Mouse (Mus musculus) intestine, postnatal 0 days (tissue): Measurements from ENCODE around the gene Prc1. TPM values are rescaled to one million over a fixed set of nuclear protein-coding genes. Genes with fewer than 3 reads are reported as not detected.

Source experiments
- ATAC-seq: fragments of 200-750 bp; cut with Nextera tagmentation; 2 replicates; pipeline ENCODE4 v1.8.0; 2017; ENCODE audit warnings: mild to moderate bottlenecking, moderate TSS enrichment, moderate library complexity
- H3K27ac ChIP-seq: fragments of 300-500 bp; sonication (generic); 2 replicates; pipeline ENCODE4 v1.5.1; 2014; ENCODE audit warnings: mild to moderate bottlenecking, low read depth, low read length, moderate library complexity
- H3K27me3 ChIP-seq: fragments of 300-500 bp; sonication (generic); replicated peaks from 2 replicates; pipeline ENCODE4 v1.6.1; 2014; ENCODE audit warnings: low read length, mixed read lengths; ENCODE audit not compliant: control insufficient read depth, insufficient read depth
- H3K36me3 ChIP-seq: fragments of 300-500 bp; sonication (generic); 2 replicates; pipeline ENCODE4 v1.6.1; 2014; ENCODE audit warnings: mild to moderate bottlenecking, moderate library complexity; ENCODE audit not compliant: control insufficient read depth, insufficient read depth
- H3K4me1 ChIP-seq: fragments of 300-500 bp; sonication (generic); replicated peaks from 2 replicates; pipeline ENCODE4 v1.6.1; 2014; ENCODE audit warnings: antibody characterized with exemption, low read length, mixed read lengths; ENCODE audit not compliant: control insufficient read depth, insufficient read depth
- H3K4me2 ChIP-seq: fragments of 300-500 bp; sonication (generic); replicated peaks from 2 replicates; pipeline ENCODE4 v1.6.1; 2014; ENCODE audit warnings: low read depth, mild to moderate bottlenecking, moderate library complexity
- H3K4me3 ChIP-seq: fragments of 300-500 bp; sonication (generic); 2 replicates; pipeline ENCODE4 v1.5.1; 2014; ENCODE audit warnings: low read depth, low read length
- H3K9ac ChIP-seq: fragments of 300-500 bp; sonication (generic); 2 replicates; pipeline ENCODE4 v1.6.1; 2014; ENCODE audit warnings: mild to moderate bottlenecking, low read depth, low read length
- H3K9me3 ChIP-seq: fragments of 300-500 bp; sonication (generic); 2 replicates; pipeline ENCODE4 v1.6.1; 2016; ENCODE audit warnings: mixed run types; ENCODE audit not compliant: control insufficient read depth
- CTCF ChIP-seq: sonication (generic); IDR thresholded peaks from 2 replicates; pipeline ENCODE4 v1.5.1; 2016; ENCODE audit warnings: low read depth, mild to moderate bottlenecking, control low read depth, antibody characterized with exemption, moderate library complexity
- WGBS: fragments of 180-500 bp; shearing (Covaris S2); extraction: QIAGEN DNeasy Blood & Tissue Kit; methylation state at CpG from one replicate; pipeline ENCODE4 v1.1.7; 2014; 5-methylcytosine and 5-hydroxymethylcytosine counted together
- polyA plus RNA-seq: library from polyadenylated mRNA; unstranded; fragments of >200 nt; fragmentation: Nextera tagmentation; extraction: Ambion mirVana; gene quantifications from 2 replicates; pipeline ENCODE4 v1.2.1, GENCODE M21; 2015

Prc1 gene
- polyA plus RNA-seq, 1 experiment from 2014 or later, result 32.5 TPM

DNA sequence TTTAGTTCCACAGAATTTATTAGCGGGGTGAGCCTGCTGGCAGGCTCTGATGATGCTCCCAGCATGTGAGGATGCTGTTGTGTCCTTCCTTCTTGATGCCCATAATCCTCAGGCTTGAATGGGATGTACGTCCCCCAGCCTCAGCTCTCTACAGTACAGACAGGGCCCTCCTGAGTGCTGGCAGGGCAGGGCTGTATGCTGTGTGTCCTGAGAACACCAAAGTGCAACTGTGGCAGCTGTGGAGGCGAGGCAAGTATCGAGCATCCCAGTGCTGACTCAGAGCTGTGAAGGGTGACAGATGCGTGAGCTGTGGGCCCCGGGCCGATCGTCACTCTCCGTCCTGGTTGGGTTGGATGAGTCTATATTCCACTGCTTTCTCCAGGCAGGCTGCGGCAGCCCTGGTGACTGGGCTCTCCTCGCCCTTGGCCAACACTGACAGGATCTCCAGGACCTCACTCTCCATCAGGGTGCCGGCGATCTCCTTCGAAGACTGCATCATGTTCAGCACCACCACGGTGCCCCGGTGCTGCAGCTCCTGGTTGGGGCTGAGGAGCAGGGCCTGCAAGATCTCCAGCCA, 31.1 kb downstream of the Prc1 start:
- no peak for TF ChIP-seq CTCF
- no peaks in the 10 kb centered on the region for H3K9me3 ChIP-seq
- no peak for ATAC-seq
- no peak overlapping the region for H3K4me3 ChIP-seq
- WGBS, result 90% methylated on average over 16 of the region's 16 CpGs
- H3K36me3 ChIP-seq, result peaks cover 55% of the 10 kb centered on the region
- H3K9ac ChIP-seq, result no peak overlapping the region
- peak overlapping the region; percentile 28 for H3K27ac ChIP-seq
- no peaks in the 10 kb centered on the region for H3K27me3 ChIP-seq
- H3K4me1 ChIP-seq, result no peaks in the 10 kb centered on the region
- no peak overlapping the region for H3K4me2 ChIP-seq

GRCm38 (mm10) chr7:80326076-80326475, 31.8 kb downstream of the Prc1 start:
- no peak for ATAC-seq
- no peak overlapping the region for H3K4me3 ChIP-seq
- no peaks in the 10 kb centered on the region for H3K9me3 ChIP-seq
- H3K36me3 ChIP-seq, result peaks cover 62% of the 10 kb centered on the region
- H3K4me1 ChIP-seq, result no peaks in the 10 kb centered on the region
- 97% methylated on average over 19 of the region's 19 CpGs for WGBS
- H3K27ac ChIP-seq, result no peak overlapping the region
- no peak overlapping the region for H3K9ac ChIP-seq
- H3K27me3 ChIP-seq, result no peaks in the 10 kb centered on the region
- no peak overlapping the region for H3K4me2 ChIP-seq
- TF ChIP-seq CTCF, result no peak

GRCm38 (mm10) chr7:80330278-80330677, 36.0 kb downstream of the Prc1 start:
- no peak for ATAC-seq
- Histone ChIP-seq H3K9me3 (no peaks in the 10 kb centered on the region), H3K27ac (no peak overlapping the region), H3K9ac (no peak overlapping the region), H3K4me3 (no peak overlapping the region), H3K4me1 (no peaks in the 10 kb centered on the region; the same call in 1 of the 2 replicates), H3K36me3 (peaks cover 98% of the 10 kb centered on the region), H3K4me2 (no peak overlapping the region), H3K27me3 (no peaks in the 10 kb centered on the region)
- 89% methylated on average over 8 of the region's 8 CpGs for WGBS
- no peak for TF ChIP-seq CTCF

GRCm38 (mm10) chr7:80331433-80331832, 37.2 kb downstream of the Prc1 start:
- Histone ChIP-seq H3K9ac (no peak overlapping the region), H3K4me1 (no peaks in the 10 kb centered on the region; the same call in 1 of the 2 replicates), H3K36me3 (peaks cover 98% of the 10 kb centered on the region), H3K27ac (no peak overlapping the region), H3K4me3 (no peak overlapping the region), H3K27me3 (no peaks in the 10 kb centered on the region), H3K9me3 (no peaks in the 10 kb centered on the region), H3K4me2 (no peak overlapping the region)
- 94% methylated on average over 19 of the region's 19 CpGs for WGBS
- no peak for TF ChIP-seq CTCF
- ATAC-seq, result no peak

DNA sequence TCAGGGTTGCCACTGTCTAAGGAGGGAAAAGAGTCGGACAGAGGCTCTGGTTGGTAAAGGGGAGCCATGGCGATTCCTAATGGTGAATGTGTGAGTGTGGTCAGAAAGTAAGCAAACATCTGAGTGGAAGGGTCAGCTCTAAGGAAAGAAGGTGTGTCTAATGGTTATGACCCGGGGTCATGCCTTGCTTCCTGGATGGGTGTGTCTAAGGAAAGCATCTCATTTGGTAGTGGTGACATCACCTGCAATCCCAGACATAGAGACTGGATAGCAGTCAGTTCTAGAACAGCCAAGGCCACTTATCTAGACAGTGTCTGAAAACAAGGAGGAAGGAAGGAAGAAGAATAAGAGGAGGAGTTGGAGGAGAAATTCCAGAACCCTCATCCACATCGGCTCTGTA, 40.6 kb downstream of the Prc1 start:
- H3K36me3 ChIP-seq, result peaks cover 72% of the 10 kb centered on the region

GRCm38 (mm10) chr7:80336932-80337331, 42.7 kb downstream of the Prc1 start:
- Histone ChIP-seq H3K4me1 (no peaks in the 10 kb centered on the region; the same call in 1 of the 2 replicates), H3K4me3 (no peak overlapping the region), H3K36me3 (peaks cover 51% of the 10 kb centered on the region), H3K9me3 (no peaks in the 10 kb centered on the region), H3K4me2 (no peak overlapping the region), H3K9ac (no peak overlapping the region), H3K27ac (no peak overlapping the region; the same call in 1 of the 2 replicates), H3K27me3 (no peaks in the 10 kb centered on the region)
- TF ChIP-seq CTCF, result no peak
- WGBS, result 83% methylated on average over 3 of the region's 3 CpGs
- ATAC-seq, result no peak

More for the DNA sequence above, 40.6 kb downstream of the Prc1 start:
- H3K9me3 ChIP-seq, result no peaks in the 10 kb centered on the region
- H3K27ac ChIP-seq, result no peak overlapping the region; the same call in 1 of the 2 replicates
- no peaks in the 10 kb centered on the region; the same call in 1 of the 2 replicates for H3K4me1 ChIP-seq
- ATAC-seq, result peak; percentile 46; the same call in 1 of the 2 replicates
- no peaks in the 10 kb centered on the region for H3K27me3 ChIP-seq
- WGBS, result 67% methylated on average over 4 of the region's 4 CpGs
- no peak overlapping the region for H3K9ac ChIP-seq
- TF ChIP-seq CTCF, result no peak
- H3K4me3 ChIP-seq, result no peak overlapping the region
- H3K4me2 ChIP-seq, result no peak overlapping the region
